Mouse (Mus musculus) kidney, adult 11 months (tissue): ENCODE data around the gene Hist2h3c2.
A peak's percentile ranks its signal among the peaks of the same experiment; 100 is the strongest.
"Not testable (repeated sequence)": the region's sequence is repeated elsewhere in the genome, so short reads cannot be mapped to it uniquely, and the experiment has no call there.

ENCODE experiments used
- DNase-seq: peaks from one replicate; pipeline ENCODE4 v3.0.0; 2022

The Hist2h3c2 gene

DNA sequence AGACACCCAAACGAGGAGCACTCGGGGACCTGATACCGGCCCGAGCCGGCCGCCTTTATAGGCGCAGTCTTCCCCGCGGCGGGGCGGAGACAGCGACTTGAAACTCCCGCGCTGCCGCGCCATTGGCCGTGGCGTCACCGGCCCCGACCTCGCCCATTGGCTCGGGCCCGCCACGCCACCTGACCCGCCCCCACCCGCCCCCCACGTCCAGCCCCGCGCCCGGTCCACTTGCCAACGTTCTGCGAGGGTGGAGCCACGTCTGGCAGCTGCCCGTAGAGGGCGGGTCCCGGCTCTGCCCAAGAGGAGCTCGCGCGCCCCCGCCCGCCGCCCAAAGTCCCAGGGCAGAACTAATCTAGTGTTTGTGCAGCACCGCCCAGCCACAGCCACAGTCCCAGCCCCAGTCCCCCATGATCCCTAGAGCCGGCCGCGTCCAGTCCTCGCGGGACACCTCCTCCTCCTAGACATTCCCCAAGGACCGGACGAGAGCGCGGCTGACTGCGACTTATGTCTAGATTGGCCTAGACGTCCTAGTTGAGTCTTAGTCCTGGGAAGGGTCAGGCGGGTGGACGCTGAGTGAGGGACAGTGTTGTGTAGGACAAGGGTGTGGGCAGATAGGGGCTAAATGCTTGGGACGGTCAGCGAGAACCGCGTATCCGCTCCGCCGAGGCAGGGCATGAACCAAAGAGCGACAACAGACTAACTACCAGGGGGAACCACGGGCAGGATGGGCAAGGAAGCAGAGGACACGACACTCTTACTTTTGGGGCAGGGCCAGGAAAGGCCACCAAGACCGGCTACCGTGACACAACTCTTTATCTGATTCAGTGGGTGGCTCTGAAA lies at the start of gene Hist2h3c2:
Gene Hist2h3c2 (minus strand): TSS at position 174 of the 840 bp plus-strand sequence.
- DNase-seq: peak; percentile 71

DNA sequence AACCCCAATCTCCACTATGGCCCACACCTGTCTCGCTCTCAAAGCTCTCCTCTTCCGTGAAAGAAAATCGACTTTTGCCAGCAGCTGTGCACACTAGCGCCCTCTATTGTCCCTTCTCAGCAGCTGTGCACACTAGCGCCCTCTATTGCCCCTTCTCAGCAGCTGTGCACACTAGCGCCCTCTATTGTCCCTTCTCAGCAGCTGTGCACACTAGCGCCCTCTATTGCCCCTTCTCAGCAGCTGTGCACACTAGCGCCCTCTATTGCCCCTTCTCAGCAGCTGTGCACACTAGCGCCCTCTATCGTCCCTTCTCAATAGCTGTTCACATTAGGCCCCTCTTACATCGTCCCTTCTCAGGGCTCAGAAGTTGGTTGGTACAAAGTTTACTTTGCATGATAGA lies 48.4 kb upstream of the Hist2h3c2 start:
- not testable (repeated sequence) for DNase-seq

DNA sequence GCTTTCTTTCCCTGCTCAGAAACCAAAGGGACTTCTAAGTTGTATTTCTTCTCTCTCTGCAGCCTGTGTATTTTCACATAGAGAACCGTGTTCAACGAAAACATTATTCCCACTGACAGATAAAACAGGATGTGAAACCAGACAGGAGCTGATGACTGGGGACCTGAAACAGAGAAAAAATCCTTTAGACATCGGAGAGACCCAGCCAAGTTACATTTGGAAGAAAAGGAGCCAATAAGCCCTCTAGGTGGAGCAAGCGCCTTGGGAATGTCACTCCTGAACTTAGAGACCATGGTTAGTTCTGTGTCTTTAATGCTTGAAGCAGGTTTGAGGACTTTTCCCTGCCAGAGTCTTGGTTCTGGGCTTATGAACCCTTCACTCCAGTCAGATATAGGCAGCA lies 45.5 kb upstream of the Hist2h3c2 start:
- no peak for DNase-seq

DNA sequence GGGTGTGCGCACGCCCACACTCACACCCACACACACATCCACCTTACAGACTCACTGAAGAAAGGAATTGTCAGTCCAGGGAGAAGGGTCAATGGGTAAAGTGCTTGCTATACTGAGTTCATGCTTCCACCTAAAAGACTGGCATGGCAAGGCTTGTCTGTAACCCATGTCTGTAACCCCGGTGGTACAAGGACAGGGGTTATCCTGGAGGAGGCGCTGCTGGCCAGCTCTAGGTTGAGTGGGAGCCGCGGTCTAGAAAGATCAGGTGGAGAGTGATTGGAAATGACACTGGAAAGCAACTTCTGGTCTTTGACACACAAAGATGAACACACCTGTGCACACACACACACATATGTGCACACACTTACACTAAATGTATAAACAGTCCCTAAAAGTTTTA lies 41.7 kb upstream of the Hist2h3c2 start:
- no peak for DNase-seq

DNA sequence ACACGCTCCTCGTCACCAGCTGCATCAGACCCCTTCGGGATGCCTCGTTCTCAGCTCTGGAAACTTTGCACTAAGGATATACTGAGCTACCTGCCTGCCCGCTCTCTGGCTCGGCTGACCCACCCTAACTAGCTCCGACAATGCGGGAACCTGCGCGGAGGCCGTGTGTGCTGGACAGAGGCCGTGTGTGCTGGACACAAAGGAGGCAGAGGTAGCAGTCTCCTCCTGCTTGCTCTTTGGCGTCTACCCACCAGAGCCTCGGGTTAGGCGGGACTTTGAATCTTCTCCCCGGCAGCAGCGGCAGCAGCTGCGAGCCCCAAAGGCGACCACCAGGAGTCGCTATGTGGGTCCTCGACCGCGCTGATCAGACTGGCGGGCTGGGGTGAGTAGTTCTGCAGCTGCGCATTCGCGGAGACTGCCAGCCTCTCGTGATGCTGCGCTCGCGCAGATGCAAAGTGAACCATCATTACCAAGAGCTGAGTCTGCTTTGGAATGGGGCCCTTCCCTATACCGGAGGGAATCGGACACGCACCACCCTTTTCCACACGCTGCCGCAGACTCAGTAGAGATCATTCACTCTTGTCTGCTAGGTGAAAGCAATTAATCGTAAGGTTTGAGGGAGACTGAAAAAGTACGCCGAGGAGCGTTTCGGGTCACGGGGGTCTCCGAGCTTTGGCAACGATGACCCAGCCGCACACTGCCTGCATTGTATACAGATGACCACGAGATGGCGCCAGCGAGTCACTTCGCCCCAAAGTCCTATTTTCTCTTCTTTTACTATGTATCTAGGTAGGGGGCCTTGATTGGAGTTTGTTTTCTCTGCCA lies 39.1 kb upstream of the Hist2h3c2 start:
- DNase-seq: peak; percentile 80

DNA sequence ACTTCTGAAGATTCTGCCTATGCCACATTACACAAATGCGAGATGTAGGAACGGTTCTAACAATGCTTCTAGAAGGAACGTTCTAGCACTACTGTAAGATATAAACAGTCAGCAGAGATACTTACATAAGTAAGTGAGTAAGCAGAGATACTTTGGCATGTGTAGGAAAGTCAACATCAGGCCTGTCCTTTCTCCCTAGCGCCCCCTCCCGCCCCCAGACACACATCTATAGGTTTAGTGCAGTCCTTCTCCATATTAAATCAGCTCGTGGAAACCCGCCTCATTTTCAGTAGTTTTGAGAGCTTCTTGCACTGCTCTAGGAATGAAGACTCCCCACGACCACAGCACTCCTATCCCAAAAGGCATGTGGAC lies 38.5 kb upstream of the Hist2h3c2 start:
- DNase-seq: no peak

DNA sequence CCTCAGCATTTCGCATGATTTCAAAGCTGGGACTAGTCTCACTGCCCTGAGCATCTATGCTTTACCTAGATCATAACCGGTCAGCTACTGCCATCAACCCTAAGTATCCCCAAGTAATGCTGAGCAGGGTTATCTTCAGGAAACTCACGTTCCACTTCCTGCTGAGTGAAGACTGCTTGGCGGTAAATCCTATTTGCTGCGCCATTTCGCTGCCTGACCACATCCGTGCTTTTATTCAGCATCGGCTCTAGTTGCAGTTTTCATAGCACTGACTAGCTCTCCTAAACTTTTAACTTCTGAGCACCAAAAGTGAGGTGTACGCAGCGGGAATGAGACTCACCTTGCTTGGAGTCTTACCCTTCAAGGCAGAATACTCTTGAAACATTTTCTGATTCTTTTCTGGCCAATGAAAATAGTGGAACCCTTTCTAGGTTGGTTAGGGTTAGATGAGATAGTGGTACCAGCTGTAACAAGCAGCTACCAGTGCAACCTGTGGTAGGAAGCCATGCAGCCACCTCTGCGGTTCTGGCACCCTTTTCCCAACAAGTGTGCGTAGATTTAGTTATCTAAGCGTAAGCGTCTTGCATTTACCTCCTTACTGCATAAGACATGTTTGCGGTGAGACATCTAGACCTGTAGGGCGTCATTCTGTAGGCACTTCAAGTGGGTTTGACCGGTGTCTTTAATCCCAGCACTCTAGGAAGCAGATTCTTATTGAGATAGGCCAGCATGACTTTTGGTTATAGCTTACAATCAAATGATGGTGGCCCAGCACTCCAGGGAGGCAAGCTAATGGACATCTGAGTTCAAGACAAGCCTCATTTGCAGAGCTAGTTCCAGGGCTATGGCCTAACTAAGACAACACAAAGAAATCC lies 34.9 kb upstream of the Hist2h3c2 start:
- no peak for DNase-seq

DNA sequence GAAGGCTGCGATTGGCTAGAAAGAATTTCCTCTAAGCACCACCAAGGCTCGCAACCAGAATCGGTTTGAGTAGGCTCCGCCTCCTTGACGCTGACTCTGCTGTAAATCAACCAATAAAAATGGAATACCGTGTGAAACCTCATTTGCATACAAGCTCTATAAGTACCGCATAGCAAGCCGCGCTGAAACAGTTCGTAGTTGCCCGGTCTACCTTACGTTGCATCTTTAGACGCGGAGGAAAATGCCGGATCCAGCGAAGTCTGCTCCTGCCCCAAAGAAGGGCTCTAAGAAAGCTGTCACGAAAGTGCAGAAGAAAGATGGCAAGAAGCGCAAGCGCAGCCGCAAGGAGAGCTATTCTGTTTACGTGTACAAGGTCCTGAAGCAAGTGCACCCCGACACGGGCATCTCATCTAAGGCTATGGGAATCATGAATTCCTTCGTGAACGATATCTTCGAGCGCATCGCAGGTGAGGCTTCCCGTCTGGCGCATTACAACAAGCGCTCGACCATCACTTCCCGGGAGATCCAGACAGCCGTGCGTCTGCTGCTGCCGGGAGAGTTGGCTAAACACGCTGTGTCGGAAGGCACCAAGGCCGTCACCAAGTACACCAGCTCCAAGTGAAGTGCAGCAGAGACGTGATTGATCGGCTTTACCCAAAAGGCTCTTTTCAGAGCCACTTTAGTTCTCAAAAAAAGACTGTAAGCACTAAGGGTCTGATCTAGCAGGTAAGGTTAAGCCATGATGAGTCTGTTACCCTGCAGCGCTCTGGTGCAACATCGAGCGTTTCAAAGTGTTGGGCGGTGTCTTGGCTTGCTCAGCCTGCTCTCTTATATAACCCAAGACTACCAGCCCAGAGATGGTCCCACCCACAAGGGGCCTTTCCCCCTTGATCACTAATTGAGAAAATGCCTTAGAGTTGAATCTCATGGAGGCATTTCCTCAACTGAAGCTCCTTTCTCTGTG lies 30.9 kb upstream of the Hist2h3c2 start, which contains the start of gene Hist2h2bb:
Gene Hist2h2bb (plus strand): TSS at position 242 of the 964 bp plus-strand sequence.
- peak; percentile 96 for DNase-seq

DNA sequence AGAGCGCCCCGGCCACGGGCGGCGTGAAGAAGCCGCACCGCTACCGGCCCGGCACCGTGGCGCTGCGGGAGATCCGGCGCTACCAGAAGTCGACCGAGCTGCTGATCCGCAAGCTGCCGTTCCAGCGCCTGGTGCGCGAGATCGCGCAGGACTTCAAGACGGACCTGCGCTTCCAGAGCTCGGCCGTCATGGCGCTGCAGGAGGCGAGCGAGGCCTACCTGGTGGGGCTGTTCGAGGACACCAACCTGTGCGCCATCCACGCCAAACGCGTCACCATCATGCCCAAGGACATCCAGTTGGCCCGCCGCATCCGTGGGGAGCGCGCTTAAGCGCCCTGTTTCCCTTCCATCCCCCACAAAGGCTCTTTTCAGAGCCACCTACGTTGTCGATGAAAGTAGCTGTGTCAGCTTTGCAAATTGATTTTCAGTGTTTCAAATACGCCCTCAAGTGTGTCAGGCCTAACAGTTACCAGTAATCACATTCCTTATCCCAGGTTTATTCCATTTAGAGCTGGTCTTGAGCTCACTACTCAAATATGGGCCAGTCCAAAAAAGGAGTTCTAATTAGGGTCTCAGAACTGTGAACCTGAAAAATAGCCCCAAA lies 29.9 kb upstream of the Hist2h3c2 start:
- peak; percentile 26 for DNase-seq

DNA sequence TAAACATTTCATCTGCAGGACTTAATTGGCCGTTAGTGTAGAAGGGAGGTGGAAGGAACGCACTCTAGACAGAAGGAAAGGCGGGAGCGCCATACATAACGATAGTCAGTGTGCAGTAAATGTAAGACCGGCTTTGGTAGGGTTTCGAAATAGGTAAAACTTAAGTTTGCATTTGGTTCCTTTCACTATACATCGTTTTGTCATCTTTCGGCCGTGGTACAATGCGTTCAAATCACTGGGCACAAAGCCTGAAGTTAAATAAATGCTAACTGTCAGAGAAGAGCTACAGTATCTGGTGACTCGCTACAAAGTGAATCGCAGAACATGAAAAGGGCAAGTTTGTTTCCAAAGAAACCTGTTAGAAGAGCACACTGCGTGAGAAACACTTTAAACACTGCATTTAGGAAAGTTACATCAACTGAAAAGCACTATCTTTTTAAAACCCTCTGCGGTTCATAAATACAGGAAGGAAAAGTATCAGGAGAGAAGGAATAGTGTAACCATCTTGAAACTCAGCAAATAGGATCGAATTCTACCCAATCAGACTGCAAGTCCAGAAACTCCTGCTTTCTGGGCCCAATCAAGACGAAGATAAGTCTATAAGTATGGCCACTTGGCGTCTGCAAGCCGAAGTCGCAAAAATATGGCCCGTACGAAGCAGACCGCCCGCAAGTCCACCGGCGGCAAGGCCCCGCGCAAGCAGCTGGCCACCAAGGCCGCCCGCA lies 29.3 kb upstream of the Hist2h3c2 start, which contains the start of gene Hist2h3b:
Gene Hist2h3b (plus strand): TSS at position 604 of the 725 bp plus-strand sequence.
- peak; percentile 80 for DNase-seq

DNA sequence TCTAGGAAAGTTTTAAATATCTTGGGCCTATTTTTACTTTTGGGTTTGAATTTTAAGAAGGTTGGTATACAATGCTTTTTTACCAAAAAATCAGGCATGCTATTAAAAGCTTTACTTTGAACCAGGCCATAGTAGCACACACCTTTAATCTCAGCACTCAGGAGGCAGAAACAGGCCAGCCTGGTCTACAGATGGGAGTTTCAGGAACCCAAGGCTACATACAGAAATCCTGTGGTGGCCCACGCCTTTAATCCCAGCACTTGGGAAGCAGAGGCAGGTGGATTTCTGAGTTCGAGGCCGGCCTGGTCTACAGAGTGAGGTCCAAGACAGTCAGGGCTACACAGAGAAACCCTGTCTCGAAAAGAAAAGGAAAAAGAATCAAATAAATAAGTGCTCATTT lies 28.6 kb upstream of the Hist2h3c2 start:
- no peak for DNase-seq

DNA sequence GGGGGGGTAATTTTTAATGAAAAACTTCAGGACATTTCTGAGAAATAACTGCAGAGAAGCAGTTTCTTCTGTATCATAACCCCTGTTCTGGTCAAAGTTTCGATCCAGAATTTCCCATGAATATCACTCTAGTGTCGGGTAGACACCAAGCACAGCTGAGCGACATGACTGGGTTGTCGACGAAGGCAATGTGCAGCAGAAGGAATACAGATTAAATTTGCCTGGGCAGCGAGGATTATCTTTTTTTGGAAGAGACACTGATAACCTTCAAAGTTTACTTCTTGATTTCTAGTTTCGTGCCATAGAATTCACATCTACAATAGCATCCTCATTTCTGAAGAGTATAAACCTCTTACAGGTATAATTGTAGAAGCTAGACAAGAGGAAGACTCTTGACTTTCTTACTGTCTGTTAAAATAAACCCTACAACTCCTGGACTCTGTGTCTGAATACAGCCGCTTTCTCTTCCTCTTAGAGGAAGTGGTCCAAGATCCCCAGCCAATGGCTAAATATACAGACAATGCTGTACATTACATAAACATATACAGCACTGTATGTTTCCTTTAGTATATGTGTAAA lies 27.3 kb upstream of the Hist2h3c2 start:
- no peak for DNase-seq

DNA sequence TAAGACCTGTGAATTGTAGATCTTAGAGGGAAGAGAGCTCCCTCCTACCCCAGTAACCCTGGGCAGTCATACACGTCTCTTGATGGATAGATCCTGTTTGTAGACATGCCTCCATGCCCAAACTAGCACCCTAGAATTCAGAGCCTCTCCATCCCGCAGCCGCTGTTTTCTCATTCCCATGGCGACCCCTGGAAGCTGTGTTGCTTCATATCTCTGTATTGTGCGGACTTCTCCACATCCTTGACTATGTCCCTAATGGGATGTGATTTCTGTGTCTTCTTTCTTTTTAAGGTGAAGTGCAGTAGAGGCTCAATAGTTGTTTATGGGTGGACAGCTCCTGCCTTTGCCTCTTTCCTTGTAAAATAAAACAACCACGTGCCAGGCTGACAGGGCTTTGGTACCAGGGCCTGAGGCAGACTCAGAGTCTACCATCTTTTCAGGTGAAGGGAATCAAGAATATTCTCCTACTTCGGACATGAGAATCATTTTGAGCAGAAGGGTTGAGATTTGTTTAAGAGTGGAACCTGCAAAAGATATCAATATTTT lies 25.6 kb upstream of the Hist2h3c2 start:
- no peak for DNase-seq

DNA sequence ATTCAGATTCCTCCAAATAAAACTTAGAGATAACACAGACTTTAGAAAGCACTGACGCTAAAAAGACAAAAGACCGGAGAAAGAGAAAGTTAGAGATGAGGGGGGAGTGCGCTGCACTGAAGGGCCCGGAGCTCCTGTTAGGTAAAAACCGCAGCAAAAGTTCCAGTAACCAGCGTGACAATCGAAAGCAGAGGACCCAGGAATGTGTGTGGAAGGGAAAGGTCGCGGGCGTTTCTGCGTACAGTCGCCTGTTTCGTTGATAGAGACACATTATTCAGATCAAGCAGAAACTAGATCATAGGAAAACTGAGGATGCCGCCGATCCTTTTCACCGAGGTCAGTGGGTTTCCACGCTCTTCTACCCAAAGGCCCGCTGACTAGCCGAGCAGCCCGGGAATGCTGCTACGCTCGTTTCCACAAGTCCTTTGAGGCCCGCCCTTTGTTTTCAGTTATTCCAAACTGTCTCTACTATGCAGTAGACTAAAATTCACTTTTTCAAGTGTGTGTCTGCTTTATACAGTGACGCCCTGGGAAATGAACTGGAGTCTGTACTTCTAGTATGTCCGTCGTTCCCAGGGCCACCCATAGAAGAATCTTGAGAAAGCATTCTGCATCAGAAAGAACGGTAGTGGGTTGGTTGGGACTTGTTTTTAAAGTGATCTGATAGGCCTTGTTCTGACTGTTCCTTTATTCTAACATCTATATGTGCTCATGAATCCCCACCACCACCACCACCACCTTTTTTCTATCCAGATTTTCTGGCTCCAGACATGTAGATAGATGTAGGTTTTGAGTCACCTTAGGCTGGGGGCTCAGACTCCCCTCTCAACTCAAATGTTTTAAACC lies 24.9 kb upstream of the Hist2h3c2 start:
- DNase-seq: peak; percentile 56

DNA sequence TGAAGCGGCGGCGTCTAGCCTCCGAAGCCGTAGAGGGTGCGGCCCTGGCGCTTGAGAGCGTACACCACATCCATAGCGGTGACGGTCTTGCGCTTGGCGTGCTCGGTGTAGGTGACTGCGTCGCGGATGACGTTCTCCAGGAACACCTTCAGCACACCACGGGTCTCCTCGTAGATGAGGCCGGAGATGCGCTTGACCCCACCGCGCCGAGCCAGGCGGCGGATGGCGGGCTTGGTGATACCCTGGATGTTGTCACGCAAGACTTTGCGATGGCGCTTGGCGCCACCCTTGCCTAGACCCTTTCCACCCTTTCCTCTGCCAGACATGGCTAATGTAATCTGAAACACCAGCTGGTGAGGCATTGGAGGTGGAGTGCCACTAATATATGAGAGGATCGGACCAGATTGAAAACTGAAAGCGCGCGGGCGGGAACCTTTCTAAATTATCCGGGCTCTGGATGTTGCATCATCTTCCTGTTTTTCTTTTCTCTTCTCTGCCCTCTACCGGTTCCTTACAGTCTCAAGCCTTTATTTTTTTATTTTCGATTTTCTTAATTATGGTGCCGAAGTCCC lies 24.1 kb upstream of the Hist2h3c2 start, which contains the start of gene Hist2h4:
Gene Hist2h4 (minus strand): TSS at position 333 of the 572 bp plus-strand sequence.
- peak; percentile 97 for DNase-seq

DNA sequence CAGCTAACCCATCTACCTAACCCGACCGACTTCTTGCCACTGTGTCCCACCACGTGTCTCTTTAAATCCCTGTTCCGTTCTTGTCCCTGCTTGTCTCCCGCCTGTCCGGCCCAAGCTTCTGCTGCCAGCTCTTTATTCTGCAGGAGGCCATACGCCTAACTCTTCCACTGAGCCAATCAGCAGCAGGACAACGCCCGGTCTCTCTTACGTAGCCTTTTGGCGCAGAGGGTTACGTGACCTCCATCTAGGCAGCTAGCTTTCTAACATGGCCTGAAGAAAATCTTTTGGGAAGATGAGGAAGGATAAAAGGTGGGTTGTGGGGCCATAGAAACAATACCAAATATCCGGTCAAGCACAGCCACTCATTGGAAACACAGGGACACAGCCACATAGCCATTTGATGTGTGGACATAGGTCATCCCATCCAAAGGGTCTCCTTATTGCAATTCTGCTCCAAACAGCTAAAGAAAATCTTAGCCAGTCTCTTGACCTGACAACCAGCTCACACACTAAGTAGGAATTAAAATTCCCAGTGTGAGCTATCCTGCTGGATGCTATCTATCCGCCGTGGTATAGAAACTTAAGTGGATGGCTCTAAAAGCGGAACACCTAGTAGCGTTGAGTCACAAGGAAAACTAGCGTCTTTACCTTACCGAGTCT lies 23.4 kb upstream of the Hist2h3c2 start:
- peak; percentile 82 for DNase-seq

DNA sequence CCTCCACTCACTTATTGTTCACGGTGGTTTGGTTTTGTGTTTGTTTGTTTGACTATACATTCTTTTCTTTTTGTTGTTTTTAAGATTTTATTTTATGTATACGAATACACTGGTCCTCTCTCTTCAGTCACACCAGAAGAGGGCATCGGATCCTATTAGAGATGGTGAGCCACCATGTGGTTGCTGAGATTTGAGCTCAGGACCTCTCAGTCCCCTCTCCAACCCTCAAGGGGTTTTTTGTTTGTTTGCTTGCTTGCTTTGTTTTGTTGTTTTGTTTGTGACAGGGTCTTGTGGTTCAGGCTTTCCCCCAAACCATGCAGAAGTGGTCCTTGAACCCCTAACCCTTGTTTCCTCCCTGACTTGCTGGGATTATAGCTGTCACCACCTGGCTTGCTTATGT lies 22.7 kb upstream of the Hist2h3c2 start:
- no peak for DNase-seq

DNA sequence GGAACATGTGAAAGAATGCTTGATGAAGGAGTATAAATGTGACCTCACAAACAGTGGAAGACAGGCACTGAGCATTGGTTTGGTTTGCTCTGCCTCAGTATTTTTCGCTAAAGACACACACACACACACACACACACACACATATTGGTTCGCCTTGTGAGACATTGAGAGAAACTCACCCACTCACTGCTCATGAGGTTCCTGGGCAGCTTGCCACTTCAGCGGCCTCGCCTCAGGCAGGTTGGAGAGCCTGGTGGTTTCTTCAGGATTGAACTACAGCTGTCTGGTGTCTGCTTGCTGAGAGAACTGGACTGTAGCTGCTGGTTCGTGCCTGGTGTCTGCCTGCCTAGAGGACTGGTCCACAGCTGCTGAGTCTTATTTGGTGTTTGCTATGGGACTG lies 21.3 kb upstream of the Hist2h3c2 start:
- DNase-seq: no peak
